Mouse (Mus musculus): ENCODE results near the gene Ccdc169.

The Ccdc169 gene

DNA sequence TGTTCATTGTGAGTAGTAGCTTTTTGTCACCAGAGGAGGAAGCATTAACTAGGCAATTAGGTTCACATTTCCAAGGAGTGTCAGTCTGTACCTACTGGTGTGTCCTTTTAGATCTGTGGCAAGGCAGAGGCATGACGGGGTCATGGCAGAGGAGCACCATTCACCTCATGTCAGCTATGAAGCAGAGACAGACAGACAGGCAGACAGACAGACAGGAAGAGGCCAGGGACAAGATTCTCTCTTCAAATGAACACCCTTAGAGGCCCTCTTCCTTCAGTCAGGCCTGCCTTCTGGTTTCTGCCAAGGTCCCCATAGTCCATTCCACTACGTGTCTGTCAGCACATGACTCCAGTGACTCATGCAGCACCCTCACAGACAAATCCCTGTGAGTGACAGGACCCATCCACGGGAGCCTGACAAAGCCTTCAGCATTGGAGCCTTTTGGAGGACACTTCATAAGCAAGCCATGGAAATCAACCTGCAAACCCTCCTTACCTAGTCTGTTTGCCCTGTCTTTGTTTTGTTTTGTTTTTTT, 14.7 kb upstream of the Ccdc169 start:
- no peak for DNase-seq (ENCODE audit: low spot score in 2 of 2)

DNA sequence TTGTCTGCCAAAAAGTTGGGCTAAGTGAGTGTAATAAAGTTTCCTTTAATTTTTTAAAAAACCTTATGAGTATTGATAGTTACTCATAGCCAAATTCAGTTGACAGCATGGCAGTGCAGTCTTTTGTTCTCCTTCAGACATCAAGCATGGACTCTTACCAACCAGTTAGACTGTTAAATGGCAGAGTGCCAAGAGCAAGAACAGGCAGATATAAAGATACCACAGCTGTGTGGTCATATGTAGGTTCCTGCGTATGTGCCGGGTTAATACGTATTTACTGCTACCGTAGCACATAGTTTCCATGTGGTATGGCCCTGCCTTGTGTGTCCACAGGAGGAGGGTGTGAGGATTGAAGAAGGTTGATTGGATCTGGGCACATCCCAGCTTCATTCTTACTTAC, 14.1 kb upstream of the Ccdc169 start:
- DNase-seq (ENCODE audit: low spot score in 2 of 2): no peak

DNA sequence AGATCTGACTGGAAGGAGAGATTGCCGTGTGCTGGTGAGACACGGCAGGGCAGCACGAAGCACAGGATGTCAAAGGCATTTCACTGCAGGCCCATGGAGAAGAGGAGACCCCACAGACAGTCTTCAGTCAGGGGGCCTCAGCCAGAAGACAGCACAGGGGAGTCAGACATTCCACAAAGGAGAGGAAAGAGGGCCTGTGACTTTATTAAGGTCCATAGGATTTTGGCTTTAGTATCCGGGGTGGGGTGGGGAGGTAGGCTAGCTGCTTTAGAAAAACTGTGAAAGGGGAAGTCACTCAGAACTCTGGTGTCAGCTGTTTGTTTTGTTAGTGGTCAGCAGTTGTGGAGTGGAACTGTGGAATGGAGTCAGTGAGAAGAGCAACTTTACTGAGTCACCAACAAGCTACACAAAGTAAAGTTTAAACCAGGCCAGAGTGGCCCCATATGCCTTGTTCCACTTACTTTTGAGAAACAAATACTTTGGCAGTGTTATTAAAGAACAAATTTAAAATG, 7.9 kb upstream of the Ccdc169 start:
- DNase-seq (ENCODE audit: low spot score in 2 of 2): no peak

DNA sequence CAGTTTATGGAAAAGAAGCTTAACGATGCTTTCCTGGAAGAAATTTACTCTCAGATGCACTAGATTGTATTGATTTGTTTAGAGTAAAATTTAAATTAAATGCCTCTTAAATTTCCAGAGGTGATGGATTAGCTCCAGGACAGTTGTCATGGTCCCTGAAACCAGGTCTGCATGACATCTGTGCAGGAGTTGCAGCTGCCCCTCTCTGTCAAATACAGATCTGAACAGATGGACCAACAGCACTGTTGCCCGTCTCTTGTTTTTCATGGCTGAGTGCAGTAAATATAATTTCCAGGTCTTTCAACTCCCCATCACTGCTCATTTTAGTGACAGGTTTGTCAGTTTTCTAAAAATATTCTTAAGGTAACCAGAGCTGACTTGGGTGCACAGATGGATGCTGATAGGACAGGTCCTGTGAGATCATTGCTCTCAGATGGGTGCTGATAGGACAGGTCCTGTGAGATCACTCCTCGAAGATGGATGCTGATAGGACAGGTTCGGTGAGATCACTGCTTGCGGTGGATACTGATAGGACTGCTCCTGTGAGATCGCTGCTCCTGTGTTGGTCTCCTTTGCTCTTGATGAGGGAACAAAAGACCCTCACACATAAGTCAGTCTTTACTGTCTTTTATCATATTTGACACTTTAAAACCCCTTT, 5.4 kb upstream of the Ccdc169 start:
- DNase-seq (ENCODE audit: low spot score in 2 of 2): no peak

DNA sequence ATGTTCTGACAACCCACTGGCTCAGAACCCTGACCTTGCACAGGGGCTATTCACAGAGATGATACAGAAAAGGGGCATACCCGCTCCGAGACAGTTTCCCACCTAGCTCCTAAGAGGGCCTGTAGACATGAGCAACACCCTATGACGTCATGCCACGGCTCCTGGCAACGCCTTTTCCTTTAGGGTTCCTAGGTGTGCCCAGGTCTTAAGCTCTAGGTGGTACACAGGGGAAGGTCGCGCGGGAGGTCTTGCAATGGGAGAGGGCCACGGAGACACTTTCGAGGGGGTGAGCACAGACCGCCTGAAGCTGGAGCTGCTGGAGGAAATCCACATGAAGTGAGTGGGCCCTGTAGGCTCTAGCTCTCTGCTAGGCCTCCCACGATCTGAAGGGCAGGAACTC, 2.7 kb downstream of the Ccdc169 start:
- DNase-seq (ENCODE audit: low spot score in 2 of 2): no peak

DNA sequence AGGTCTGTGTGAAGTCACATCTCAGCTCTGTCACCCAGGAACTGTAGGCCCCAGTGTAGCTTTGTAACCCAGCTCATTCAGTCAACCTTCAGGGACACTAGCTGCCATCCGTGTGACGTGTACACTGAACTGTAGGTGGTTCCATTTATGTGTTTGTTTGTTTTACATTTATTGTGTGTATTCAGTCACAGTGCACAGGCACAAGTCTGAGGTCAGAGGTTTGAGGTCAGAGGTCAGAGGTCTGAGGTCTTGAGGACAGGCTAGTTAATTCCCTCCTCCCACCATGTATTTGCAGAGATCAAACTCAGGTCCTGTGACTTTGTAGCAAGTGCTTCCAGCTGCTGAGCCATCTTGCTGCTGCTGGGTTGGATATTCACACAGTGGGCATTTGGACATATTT, 4.3 kb downstream of the Ccdc169 start:
- no peak for DNase-seq (ENCODE audit: low spot score in 2 of 2)

DNA sequence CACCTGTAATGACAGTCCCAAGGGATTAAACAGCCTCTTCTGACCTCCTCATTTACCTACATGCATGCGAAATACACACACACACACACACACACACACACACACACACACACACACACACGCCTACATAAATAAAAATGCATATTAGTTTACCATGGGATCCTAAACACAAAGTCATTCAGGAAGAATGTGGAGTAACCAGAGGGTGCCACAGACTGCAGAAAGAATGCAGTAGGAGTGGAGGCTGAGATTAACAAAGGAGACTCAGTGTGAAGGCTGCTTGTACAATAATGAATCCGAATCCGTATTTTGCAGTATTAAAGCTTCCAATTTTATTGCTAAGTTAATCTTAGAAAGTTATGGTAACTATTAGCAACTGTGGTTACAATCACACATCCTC, 7.8 kb downstream of the Ccdc169 start:
- DNase-seq (ENCODE audit: low spot score in 2 of 2): no peak

DNA sequence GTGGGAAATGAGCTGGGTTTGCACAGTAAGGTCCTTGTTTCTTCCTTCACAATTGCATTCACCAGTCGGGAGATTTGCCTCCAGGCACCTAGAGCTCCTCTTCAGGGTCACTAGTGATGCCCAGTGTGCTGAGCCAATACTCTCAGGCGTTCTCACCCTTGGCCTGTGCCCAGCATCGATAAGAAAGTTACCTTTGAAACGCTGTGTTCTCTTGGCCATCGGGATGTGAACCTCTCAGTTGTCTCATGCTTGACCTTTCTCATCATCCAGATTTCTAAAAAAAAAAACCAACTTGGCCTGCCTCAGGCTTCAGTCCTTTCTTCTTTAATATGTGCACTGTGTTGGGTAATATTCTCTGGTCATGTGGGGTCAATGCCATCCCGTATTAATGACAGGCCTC, 9.3 kb downstream of the Ccdc169 start:
- DNase-seq (ENCODE audit: low spot score in 2 of 2): no peak

DNA sequence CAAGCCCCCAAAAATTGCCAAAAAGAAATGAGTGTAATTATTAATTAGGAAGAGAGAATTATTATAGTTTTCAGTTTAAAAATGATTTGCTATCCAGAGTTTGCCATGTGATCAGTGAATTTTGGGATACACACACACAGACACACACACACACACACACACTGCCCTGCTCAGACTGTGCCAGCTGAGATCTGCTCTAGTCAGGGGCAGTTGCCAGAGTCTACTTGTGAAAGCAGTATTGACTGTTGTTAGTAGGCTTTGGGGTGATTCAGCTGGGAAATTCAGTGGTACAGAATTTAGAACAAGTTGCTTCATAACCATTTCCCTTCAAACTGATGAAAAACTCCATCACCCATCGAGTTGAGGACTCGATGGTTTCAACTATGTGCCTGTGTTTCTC, 10.0 kb downstream of the Ccdc169 start:
- no peak for DNase-seq (ENCODE audit: low spot score in 2 of 2)

DNA sequence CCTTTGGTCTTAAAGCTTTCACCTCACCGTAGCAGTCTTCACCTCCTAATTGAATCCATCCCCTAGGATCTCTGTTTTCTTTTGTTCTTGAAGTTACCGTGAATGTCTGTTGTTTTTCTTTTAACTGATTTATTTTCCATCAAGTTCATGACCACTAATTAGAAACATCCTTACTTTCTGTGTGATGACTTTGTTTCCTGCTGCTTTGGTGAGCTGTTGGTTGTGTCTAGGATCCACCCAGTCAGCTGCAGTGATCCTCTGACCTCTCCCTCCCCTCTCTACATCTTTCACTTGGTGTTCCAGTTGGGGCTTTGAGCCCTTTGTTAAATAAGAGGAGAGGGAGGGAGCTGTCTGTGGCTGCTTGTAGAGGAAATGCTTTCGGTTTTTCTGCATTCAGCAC, 11.0 kb downstream of the Ccdc169 start:
- no peak for DNase-seq (ENCODE audit: low spot score in 2 of 2)

DNA sequence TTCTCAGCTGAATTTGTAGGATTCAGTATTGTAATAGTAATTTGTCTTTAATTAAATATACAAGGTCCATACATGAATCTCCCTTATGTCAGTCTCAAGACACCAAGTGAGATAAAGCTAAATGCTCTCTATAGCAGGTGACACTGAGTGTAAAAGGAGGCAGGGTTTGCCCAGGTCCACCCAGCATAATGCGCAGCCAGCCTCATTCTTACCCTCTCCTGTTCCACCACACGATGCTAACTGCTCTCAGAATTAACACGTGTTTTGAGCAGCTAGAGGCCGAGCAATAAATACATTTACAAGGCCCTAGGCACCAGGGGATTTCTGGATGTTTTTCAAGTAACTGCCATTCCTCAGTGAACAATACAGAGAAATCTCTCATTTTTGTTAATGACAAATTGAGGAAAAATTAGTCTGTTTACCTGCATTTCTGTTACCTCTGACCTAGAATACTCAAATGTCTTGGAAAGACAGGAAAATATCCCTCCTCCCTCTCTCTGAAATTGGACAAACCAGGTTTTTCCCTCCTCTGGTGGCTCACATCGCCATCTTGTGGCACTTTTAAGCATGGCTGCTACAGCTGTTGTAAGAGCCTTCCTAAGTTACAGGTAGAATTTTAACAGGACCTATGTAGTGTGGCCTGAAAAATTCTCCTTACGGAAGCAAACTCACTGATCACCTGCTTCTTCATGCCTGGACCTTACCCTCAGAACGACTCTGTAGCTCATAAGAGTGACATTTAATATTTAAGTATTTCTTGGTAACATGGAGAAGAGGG, 14.7 kb downstream of the Ccdc169 start:
- DNase-seq (ENCODE audit: low spot score in 2 of 2): peak; percentile 9 to 44

DNA sequence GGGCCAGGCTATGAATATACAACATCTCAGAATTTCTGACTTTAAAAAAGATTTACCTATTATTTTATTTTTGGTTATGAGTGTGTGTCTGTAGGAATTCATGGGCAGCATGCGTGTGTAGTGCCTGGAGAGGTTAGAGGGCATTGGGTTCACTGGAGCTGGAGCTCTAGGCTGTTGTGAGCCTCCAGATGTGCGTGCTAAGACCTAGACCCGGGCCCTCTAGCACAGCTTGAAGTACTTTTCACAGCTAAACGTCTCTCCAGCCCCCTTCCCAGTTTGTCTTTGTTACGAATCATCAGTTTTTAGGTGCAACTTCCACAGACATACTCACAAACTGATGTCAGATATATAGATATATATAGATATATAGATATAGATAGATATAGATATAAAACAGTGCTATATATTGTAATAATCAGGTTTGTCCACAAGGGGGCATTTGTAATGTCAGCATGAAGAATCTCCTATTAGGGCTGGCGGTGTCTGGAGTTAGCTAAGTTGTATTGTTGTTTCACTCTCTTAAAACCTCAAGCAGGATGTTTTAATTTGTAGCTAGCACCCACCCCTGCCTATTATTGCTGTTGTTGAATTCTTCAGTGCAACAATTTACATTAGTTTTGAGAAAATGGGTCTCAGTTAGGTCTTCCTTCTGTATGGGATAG, 15.7 kb downstream of the Ccdc169 start:
- no peak for DNase-seq (ENCODE audit: low spot score in 2 of 2)

DNA sequence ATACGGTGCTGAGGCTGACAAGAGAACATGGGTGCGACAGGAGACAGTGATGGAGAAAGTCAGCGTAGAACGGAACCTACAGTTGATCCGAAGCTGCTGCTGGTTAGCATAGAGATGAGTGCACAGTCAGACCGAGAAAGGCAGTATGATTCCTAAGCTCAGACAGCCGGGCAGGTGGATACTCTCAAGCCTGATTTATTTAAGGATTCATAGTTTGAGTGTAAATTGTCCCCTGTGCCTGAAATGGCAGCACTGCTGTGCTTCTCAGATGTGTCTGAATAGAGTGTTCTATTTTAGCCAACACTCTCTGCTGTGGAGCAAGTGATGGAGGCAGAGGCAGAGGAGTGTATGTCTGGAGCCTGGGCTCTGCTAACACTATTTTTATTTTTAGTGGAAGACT, 17.0 kb downstream of the Ccdc169 start:
- DNase-seq (ENCODE audit: low spot score in 2 of 2): no peak

DNA sequence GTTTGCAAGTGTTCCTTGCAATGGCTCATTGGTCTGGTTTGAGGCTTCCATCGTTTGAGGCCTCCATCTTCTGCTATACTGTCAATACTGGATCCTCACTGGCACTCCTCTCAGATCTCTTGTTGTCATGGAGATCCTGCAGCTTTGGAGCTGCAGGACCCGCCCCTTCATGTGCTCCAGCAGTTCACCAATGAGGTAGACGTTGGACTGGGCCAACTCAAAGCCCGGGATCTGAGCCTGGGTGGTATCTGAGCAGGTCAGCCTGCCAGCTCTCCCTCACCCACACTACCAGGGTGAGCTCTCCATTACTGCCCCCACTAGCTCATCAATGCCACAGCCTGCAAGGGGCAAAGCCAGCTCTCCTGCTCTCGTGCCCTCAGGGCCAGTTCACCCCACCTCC, 20.3 kb downstream of the Ccdc169 start:
- DNase-seq (ENCODE audit: low spot score in 2 of 2): no peak

DNA sequence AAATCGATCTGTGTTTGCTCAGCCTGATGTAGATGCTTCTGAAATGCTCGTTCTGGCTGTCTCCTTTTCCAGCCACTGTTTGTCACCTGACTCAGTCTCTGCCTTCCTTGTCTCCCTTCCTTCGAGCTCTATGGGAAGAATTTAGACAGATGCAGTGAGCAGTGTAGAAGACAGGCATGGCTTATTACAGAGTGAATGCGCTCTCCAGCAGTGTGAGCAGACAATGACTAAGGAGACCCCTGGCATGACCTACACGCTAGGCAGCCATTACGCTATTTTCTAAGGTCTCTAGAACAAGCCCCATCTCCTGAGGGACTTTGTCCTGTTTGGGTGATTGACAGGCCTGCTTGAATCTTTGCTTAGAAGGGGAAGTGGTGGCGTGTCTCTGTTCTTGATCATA, 24.0 kb downstream of the Ccdc169 start:
- no peak for DNase-seq (ENCODE audit: low spot score in 2 of 2)

DNA sequence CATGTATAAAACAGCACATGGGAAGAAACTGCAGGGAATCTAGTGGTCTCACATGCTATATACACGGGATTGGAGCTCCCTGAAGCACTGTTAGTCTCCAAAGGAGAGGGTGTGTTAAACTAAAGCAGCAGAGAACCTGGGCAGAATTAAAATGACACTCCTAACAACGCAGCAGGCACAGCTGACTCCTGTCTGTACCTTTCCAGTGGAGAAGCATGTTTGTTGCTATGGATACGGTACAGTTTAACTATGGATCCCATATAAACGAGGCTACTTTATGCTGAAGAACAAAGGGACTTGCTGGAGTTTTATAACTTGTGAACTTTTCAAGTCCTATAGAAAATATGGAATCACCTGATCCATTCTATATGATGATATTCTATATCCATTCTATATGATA, 26.4 kb downstream of the Ccdc169 start:
- no peak for DNase-seq (ENCODE audit: low spot score in 2 of 2)

DNA sequence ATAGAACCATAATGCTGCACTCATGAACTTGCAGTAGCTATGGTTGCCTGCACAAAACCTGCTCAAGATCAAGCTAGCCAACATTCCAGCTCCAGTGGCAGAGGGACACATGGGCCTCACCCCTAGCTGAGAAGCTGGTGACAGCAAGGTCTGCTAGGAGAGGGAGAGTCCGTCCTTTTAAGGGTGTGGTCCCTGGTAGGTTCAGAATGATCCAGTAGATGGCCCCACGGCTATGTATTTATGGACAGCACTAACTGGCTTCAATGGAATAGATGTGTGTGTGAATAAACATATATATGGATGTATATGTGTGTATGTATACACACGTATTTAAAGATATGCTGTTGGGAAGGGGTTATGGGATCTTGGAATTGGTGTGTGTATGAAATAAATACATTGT, 35.3 kb downstream of the Ccdc169 start:
- DNase-seq (ENCODE audit: low spot score in 2 of 2): no peak

DNA sequence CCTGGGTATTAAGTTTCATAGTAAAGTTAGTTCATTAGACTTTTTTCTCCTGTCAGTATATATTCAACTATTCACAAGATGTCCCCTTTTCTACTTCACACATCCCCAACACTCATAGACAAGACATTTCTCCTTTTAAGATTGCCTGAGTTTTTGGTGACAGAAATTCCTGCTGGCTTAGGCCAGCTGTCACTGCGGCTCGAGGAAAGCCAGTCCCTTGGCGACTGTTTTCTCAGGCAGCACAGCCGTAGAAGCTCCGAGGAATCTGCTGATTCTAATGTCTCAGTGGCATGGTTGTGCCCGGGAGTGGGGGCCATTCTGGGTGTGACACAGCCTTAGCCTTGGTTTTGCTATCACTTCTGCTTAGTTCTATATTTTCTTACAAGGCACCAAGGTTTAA, 40.1 kb downstream of the Ccdc169 start:
- DNase-seq (ENCODE audit: low spot score in 2 of 2): no peak

DNA sequence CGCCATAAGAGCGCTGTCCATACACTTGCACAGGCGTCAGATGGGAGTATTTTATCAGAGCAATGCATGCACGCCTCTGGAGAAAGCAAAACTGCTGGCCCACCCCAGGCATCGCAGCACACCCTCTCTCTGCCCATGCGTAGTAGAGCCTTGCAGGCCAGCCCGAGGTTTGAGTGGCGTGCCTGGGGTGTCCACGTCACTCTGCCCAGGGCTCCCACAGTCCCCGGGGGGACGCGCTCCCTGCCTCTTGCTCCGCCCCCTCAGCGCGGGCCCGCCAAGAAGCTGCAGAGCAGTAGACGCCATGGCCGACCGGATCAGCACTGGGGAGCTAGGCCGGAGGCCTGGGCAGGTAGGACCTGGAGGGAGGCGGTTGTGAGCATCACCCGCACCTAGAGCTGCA, 44.6 kb downstream of the Ccdc169 start, which contains the start of gene Sohlh2:
TSS of gene Sohlh2 (plus strand) at position 263 of the 400 bp plus-strand sequence.
- no peak for DNase-seq (ENCODE audit: low spot score in 2 of 2)

DNA sequence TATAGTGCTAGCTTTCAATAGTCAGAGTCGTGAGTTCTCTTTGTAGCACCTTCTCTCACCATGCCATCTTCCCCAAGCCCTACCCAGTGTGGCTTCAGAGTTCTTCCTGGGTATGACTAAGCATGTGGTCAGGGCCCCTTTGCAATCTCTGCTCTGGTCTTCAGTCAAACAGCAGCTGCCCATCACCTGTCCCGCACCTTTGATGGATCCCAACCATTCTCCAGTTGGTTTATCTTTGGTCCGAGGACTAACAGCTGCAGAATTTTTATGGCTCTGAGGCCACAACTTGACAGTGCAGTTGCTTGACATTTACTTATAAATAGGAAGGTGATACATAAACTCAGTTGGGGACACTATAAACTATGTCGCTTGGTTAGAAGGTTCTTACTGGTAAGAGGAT, 54.5 kb downstream of the Ccdc169 start:
- no peak for DNase-seq (ENCODE audit: low spot score in 2 of 2)

DNA sequence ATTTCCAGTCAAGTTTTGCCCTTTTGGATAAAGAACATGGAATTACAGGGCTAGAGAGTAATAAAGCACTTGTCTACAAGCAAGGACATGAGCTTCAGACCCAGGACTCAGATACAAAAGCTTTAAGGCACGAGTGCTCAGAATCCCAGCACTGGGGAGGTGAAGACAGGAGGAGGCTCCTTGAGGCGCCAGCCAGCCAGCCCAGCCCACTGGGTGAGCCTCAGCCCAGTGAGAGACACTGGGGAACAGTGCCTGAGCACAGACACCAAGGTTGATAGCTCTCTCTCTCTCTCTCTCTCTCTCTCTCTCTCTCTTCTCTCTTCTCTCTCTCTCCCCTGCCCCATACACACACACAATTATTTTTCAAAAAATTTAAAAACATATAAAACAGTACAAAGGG, 56.2 kb downstream of the Ccdc169 start:
- no peak for DNase-seq (ENCODE audit: low spot score in 2 of 2)

DNA sequence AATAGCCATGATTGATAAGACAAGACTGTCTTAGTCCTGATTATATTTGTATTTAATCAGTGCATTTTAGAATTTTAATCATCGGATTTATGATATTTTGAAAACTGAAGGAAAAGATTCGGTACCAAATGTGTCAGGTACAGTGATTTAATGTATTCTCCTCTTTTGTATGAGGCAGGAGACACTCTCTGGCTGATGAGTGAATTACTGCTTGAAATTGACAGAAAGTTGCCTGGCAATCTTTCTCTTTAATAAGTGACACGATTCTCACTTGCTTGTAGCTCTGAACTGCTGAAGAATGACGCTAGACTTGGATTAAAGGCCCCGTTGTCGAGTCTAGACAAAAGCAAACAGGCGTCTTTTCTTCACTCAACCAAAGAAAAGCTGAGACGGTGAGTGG, 57.7 kb downstream of the Ccdc169 start:
- DNase-seq (ENCODE audit: low spot score in 2 of 2): no peak

All from urinary bladder, postnatal 36 days (tissue).